Mouse (Mus musculus) liver, embryonic 14.5 days (tissue): ENCODE measurements around the gene Wdr53. TPM values are rescaled to one million over a fixed set of nuclear protein-coding genes. Genes with fewer than 3 reads are reported as not detected.

Experiments used
- ATAC-seq: fragments of 200-750 bp; cut with Nextera tagmentation; 2 replicates; pipeline ENCODE4 v1.8.0; 2017; ENCODE audit warnings: moderate number of reproducible peaks, mild to moderate bottlenecking, moderate library complexity; ENCODE audit not compliant: insufficient read depth
- DNase-seq, 3 experiments: peaks; one replicate each; pipeline ENCODE4 v3.0.0-alpha.2; 2012 to 2013; ENCODE audit warnings: low read depth in 3 of 3, low spot score in 3 of 3
- H3K27ac ChIP-seq: fragments of 300-500 bp; sonication (generic); 2 replicates; pipeline ENCODE4 v1.5.1; 2014; ENCODE audit warnings: moderate library complexity, mild to moderate bottlenecking, control low read depth, inconsistent platforms
- H3K27me3 ChIP-seq: fragments of 300-500 bp; sonication (generic); 2 replicates; pipeline ENCODE4 v1.6.1; 2014; ENCODE audit warnings: mild to moderate bottlenecking, low read length, moderate library complexity; ENCODE audit not compliant: control insufficient read depth, insufficient read depth
- H3K36me3 ChIP-seq: fragments of 300-500 bp; sonication (generic); replicated peaks from 2 replicates; pipeline ENCODE4 v1.6.1; 2014; ENCODE audit warnings: low read depth; ENCODE audit not compliant: control insufficient read depth, insufficient read depth
- H3K4me1 ChIP-seq, 2 experiments: fragments of 200-500 bp in 1 of 2; fragments of 300-500 bp in 1 of 2; sonication (generic) in 1 of 2; replicated peaks; 2 replicates each; pipeline ENCODE4 v1.6.1; 2012 to 2014; ENCODE audit warnings: antibody characterized with exemption in 1 of 2, inconsistent platforms in 1 of 2, low read length in 1 of 2; ENCODE audit not compliant: control insufficient read depth in 2 of 2, insufficient read depth in 2 of 2
- H3K4me2 ChIP-seq: fragments of 300-500 bp; sonication (generic); 2 replicates; pipeline ENCODE4 v1.6.1; 2014; ENCODE audit warnings: low read depth, mild to moderate bottlenecking, control low read depth, moderate library complexity
- H3K4me3 ChIP-seq, 2 experiments: fragments of 200-500 bp in 1 of 2; fragments of 300-500 bp in 1 of 2; sonication (generic) in 1 of 2; 2 replicates each; pipeline ENCODE4 v1.5.1; 2012 to 2014; ENCODE audit warnings: low read depth in 2 of 2, low read length in 2 of 2, mild to moderate bottlenecking in 2 of 2, control low read depth in 1 of 2, inconsistent platforms in 1 of 2, moderate library complexity in 1 of 2; ENCODE audit not compliant: insufficient read depth in 1 of 2
- H3K9ac ChIP-seq: fragments of 300-500 bp; sonication (generic); replicated peaks from 2 replicates; pipeline ENCODE4 v1.6.1; 2014; ENCODE audit warnings: mild to moderate bottlenecking, control low read depth, moderate library complexity
- H3K9me3 ChIP-seq: fragments of 300-500 bp; sonication (generic); 2 replicates; pipeline ENCODE4 v1.6.1; 2016; ENCODE audit warnings: low read length, mixed read lengths; ENCODE audit not compliant: control insufficient read depth
- CTCF ChIP-seq: IDR thresholded peaks from 2 replicates; pipeline ENCODE4 v1.5.1; 2016; ENCODE audit warnings: antibody characterized with exemption, low read depth, control low read depth
- EP300 ChIP-seq: IDR thresholded peaks from 2 replicates; pipeline ENCODE4 v1.6.1; 2016; ENCODE audit warnings: antibody characterized with exemption, low read depth
- WGBS: fragments of 180-500 bp; shearing (Covaris S2); extraction: QIAGEN DNeasy Blood & Tissue Kit; methylation state at CpG from one replicate; pipeline ENCODE4 v1.1.7; 2014; ENCODE audit not compliant: insufficient replicate concordance; 5-methylcytosine and 5-hydroxymethylcytosine counted together
- polyA plus RNA-seq, 2 experiments: library from polyadenylated mRNA; depleted of rRNA in 1 of 2; stranded (reverse) in 1 of 2; unstranded in 1 of 2; fragments of >200 nt; fragmentation: Nextera tagmentation in 1 of 2; extraction: Ambion mirVana in 1 of 2; gene quantifications; 2 replicates each; pipeline versions ENCODE4 v1.2.1 to v1.2.3; 2012 to 2014

Gene Wdr53
- 4.8 and 7.9 TPM in 2 replicates for polyA plus RNA-seq (2012; rRNA removed)
- polyA plus RNA-seq (2014; fragmentation: Nextera tagmentation; extraction: Ambion mirVana), result 11.2 and 11.5 TPM in 2 replicates

GRCm38 (mm10) chr16:32246952-32247370 lies at the start of gene Wdr53, which contains the start of gene Fbxo45:
Gene Wdr53, plus strand, starts transcription at chr16:32247227.
Gene Fbxo45, minus strand, starts transcription at chr16:32247158.
- peak within 1 kb of the TSS; percentile 82 for H3K27ac ChIP-seq
- DNase-seq (peak; percentile 95), ATAC-seq (peak; percentile 96)
- H3K36me3 ChIP-seq, result peaks cover 5% of the 10 kb centered on the region
- TF ChIP-seq EP300 (no peak), CTCF (no peak)
- H3K9me3 ChIP-seq, result no peaks in the 10 kb centered on the region
- under 1% methylated on average over 48 of the region's 48 CpGs for WGBS
- peak within 1 kb of the TSS; percentile 88 for H3K4me2 ChIP-seq
- H3K9ac ChIP-seq, result peak within 1 kb of the TSS; percentile 94
- H3K4me1 ChIP-seq, result peaks cover 14 to 17% of the 10 kb centered on the region in 2 experiments
- H3K27me3 ChIP-seq, result no peaks in the 10 kb centered on the region
- H3K4me3 ChIP-seq, result peak within 1 kb of the TSS; percentile 91 to 97

DNA sequence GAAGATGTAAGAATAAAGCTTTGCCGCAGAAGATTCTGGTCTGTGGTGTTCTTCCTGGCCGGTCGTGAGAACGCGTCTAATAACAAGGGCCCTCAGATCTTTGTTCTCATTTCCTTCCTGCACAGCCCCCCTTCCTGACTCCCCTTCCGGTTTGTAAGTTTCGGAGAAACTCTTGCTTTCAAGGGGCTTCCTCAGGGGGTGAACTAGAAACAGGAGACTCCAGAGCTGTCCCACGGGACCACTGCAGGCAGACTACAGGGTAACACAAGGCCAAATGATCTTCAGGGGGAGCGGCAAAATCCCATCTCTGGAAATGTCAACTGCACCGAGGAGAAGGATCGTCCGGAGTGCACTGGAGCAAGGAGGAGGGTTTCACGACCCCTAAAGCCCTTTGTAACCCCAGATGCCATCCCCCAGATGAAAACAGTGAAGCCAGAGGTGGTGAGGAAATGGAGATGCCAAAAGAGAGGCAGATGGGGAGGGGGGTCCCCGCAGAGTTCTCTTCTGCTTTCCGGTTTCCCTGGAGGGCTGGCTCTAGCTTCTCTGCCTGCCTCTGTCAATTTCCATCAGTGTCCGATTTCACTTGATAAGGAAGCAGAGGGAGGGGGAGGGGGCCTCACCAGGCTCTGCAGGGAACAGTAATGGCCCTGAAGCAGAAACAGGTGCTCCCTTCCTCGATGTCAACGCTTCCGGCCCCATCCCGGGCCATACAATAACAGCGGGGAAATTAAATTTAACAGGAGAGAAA lies 46.6 kb upstream of the Wdr53 start:
- Histone ChIP-seq H3K36me3 (no peaks in the 10 kb centered on the region), H3K27ac (no peak overlapping the region), H3K27me3 (no peaks in the 10 kb centered on the region), H3K4me3 (peak overlapping the region; percentile 39 to 56), H3K4me1 (no peaks in the 10 kb centered on the region), H3K9me3 (no peaks in the 10 kb centered on the region), H3K9ac (peak overlapping the region; percentile 42; the same call in 1 of the 2 replicates), H3K4me2 (peak overlapping the region; percentile 11; the same call in 1 of the 2 replicates)
- DNase-seq (no peak), ATAC-seq (no peak)
- TF ChIP-seq CTCF, result no peak
- no peak for TF ChIP-seq EP300
- WGBS, result 64% methylated on average over 21 of the region's 21 CpGs

DNA sequence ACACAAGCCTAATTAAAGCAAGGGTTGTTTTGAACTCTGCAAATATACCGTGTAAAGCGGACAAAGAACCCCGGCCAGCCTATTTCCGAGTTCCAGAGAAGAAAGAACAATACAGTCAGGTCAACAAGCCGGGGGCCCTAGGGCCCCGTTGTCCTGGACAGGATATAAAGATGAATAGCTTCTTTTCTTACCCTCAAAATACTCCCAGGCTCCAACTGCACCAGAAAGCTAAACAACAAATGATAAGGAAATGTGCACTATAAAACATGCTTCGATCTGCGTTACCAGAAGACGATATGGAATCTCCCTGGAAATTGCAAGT lies 46.1 kb upstream of the Wdr53 start:
- Histone ChIP-seq H3K4me2 (peak overlapping the region; percentile 11; the same call in 1 of the 2 replicates), H3K27me3 (no peaks in the 10 kb centered on the region), H3K4me3 (peak overlapping the region in 1 of 2 experiments; percentile 39; a peak in 2 of 4 replicates), H3K9ac (0 out of 2 replicates have a peak overlapping the region, but pooled peaks have one; percentile 13), H3K4me1 (no peaks in the 10 kb centered on the region), H3K27ac (no peak overlapping the region), H3K9me3 (no peaks in the 10 kb centered on the region), H3K36me3 (no peaks in the 10 kb centered on the region)
- no peak for TF ChIP-seq EP300
- TF ChIP-seq CTCF, result no peak
- 72% methylated on average over 9 of the region's 9 CpGs for WGBS
- DNase-seq, result no peak
- ATAC-seq, result no peak

GRCm38 (mm10) chr16:32202681-32203080 lies 44.3 kb upstream of the Wdr53 start:
- TF ChIP-seq CTCF, result peak; percentile 89
- TF ChIP-seq EP300, result no peak
- Histone ChIP-seq H3K4me2 (no peak overlapping the region), H3K27ac (no peak overlapping the region), H3K27me3 (no peaks in the 10 kb centered on the region), H3K4me3 (no peak overlapping the region), H3K4me1 (no peaks in the 10 kb centered on the region), H3K9ac (no peak overlapping the region), H3K36me3 (no peaks in the 10 kb centered on the region), H3K9me3 (no peaks in the 10 kb centered on the region)
- 25% methylated on average over 6 of the region's 6 CpGs for WGBS
- peak; percentile 43 to 50 (median 43) for DNase-seq
- ATAC-seq, result peak; percentile 53; the same call in 1 of the 2 replicates

- no peaks in the 10 kb centered on the region for H3K9me3 ChIP-seq
- DNase-seq (no peak), ATAC-seq (no peak)
- H3K36me3 ChIP-seq, result no peaks in the 10 kb centered on the region
- peak; percentile 52 for TF ChIP-seq CTCF
- TF ChIP-seq EP300, result no peak
- no peak overlapping the region for H3K27ac ChIP-seq
- no peaks in the 10 kb centered on the region for H3K27me3 ChIP-seq
- H3K4me3 ChIP-seq, result no peak overlapping the region
- H3K4me2 ChIP-seq, result no peak overlapping the region
- 39% methylated on average over 3 of the region's 3 CpGs for WGBS
- no peak overlapping the region for H3K9ac ChIP-seq
- H3K4me1 ChIP-seq, result no peaks in the 10 kb centered on the region
Observed at GRCm38 (mm10) chr16:32204902-32205301, 42.1 kb upstream of the Wdr53 start.
